Mouse (Mus musculus): Measurements from ENCODE around the gene Ccdc47. TPM values are rescaled to one million over a fixed set of nuclear protein-coding genes. Genes with fewer than 3 reads are reported as not detected.

Gene Ccdc47
- polyA plus RNA-seq, 1 experiment = not detected

GRCm38 (mm10) chr11:106175081-106175480 is 41.1 kb downstream of the Ccdc47 start:
- Histone ChIP-seq H3K4me3 (ENCODE audit: insufficient read depth, low read depth, low read length) (no peak overlapping the region), H3K27ac (ENCODE audit: insufficient read depth, low read depth, low read length) (no peak overlapping the region), H3K4me1 (ENCODE audit: control insufficient read depth, insufficient read depth, low read length) (peaks cover 8% of the 10 kb centered on the region)
- TF ChIP-seq CTCF (IDR thresholded peaks at IDR 0.05; ENCODE audit: insufficient read depth, low read depth, low read length) (no peak), POLR2A (IDR thresholded peaks at IDR 0.05; ENCODE audit: insufficient read depth, low read depth, low read length) (no peak)
- 66% methylated on average over 3 of the region's 3 CpGs for WGBS

- Histone ChIP-seq H3K4me3 (ENCODE audit: insufficient read depth, low read depth, low read length) (no peak overlapping the region), H3K4me1 (ENCODE audit: control insufficient read depth, insufficient read depth, low read length) (peaks cover 3% of the 10 kb centered on the region), H3K27ac (ENCODE audit: insufficient read depth, low read depth, low read length) (no peak overlapping the region)
- WGBS = 83% methylated on average over 5 of the region's 5 CpGs
- TF ChIP-seq POLR2A (IDR thresholded peaks at IDR 0.05; ENCODE audit: insufficient read depth, low read depth, low read length) = no peak
- no peak for TF ChIP-seq CTCF (IDR thresholded peaks at IDR 0.05; ENCODE audit: insufficient read depth, low read depth, low read length)
Observed at GRCm38 (mm10) chr11:106174372-106174771, 41.8 kb downstream of the Ccdc47 start.

GRCm38 (mm10) chr11:106173228-106173627 is 42.9 kb downstream of the Ccdc47 start:
- no peak overlapping the region for H3K27ac ChIP-seq (ENCODE audit: insufficient read depth, low read depth, low read length)
- no peaks in the 10 kb centered on the region for H3K4me1 ChIP-seq (ENCODE audit: control insufficient read depth, insufficient read depth, low read length)
- no peak overlapping the region for H3K4me3 ChIP-seq (ENCODE audit: insufficient read depth, low read depth, low read length)
- TF ChIP-seq POLR2A (IDR thresholded peaks at IDR 0.05; ENCODE audit: insufficient read depth, low read depth, low read length) (no peak), CTCF (IDR thresholded peaks at IDR 0.05; ENCODE audit: insufficient read depth, low read depth, low read length) (no peak)
- 93% methylated on average over 2 of the region's 2 CpGs for WGBS

- H3K4me3 ChIP-seq (ENCODE audit: insufficient read depth, low read depth, low read length) = no peak overlapping the region
- 75% methylated on average over 7 of the region's 7 CpGs for WGBS
- no peak overlapping the region for H3K27ac ChIP-seq (ENCODE audit: insufficient read depth, low read depth, low read length)
- no peaks in the 10 kb centered on the region for H3K4me1 ChIP-seq (ENCODE audit: control insufficient read depth, insufficient read depth, low read length)
- TF ChIP-seq CTCF (IDR thresholded peaks at IDR 0.05; ENCODE audit: insufficient read depth, low read depth, low read length) (no peak), POLR2A (IDR thresholded peaks at IDR 0.05; ENCODE audit: insufficient read depth, low read depth, low read length) (no peak)
Observed at GRCm38 (mm10) chr11:106170807-106171206, 45.3 kb downstream of the Ccdc47 start.

- 65% methylated on average over 5 of the region's 5 CpGs for WGBS
- TF ChIP-seq POLR2A (IDR thresholded peaks at IDR 0.05; ENCODE audit: insufficient read depth, low read depth, low read length) (no peak), CTCF (IDR thresholded peaks at IDR 0.05; ENCODE audit: insufficient read depth, low read depth, low read length) (no peak)
- H3K27ac ChIP-seq (ENCODE audit: insufficient read depth, low read depth, low read length) = no peak overlapping the region
- H3K4me3 ChIP-seq (ENCODE audit: insufficient read depth, low read depth, low read length) = no peak overlapping the region
- H3K4me1 ChIP-seq (ENCODE audit: control insufficient read depth, insufficient read depth, low read length) = peaks cover 15% of the 10 kb centered on the region
Observed at GRCm38 (mm10) chr11:106167435-106167834, 48.7 kb downstream of the Ccdc47 start.

- Histone ChIP-seq H3K4me3 (ENCODE audit: insufficient read depth, low read depth, low read length) (no peak overlapping the region), H3K4me1 (ENCODE audit: control insufficient read depth, insufficient read depth, low read length) (peaks cover 34% of the 10 kb centered on the region), H3K27ac (ENCODE audit: insufficient read depth, low read depth, low read length) (no peak overlapping the region)
- no peak for TF ChIP-seq POLR2A (IDR thresholded peaks at IDR 0.05; ENCODE audit: insufficient read depth, low read depth, low read length)
- TF ChIP-seq CTCF (IDR thresholded peaks at IDR 0.05; ENCODE audit: insufficient read depth, low read depth, low read length) = no peak
- WGBS = 93% methylated on average over 16 of the region's 16 CpGs
Observed at GRCm38 (mm10) chr11:106164601-106165180, 51.5 kb downstream of the Ccdc47 start.

- no peak overlapping the region for H3K4me3 ChIP-seq (ENCODE audit: insufficient read depth, low read depth, low read length)
- peaks cover 34% of the 10 kb centered on the region for H3K4me1 ChIP-seq (ENCODE audit: control insufficient read depth, insufficient read depth, low read length)
- 89% methylated on average over 4 of the region's 4 CpGs for WGBS
- TF ChIP-seq CTCF (IDR thresholded peaks at IDR 0.05; ENCODE audit: insufficient read depth, low read depth, low read length) (no peak), POLR2A (IDR thresholded peaks at IDR 0.05; ENCODE audit: insufficient read depth, low read depth, low read length) (no peak)
- peak overlapping the region; percentile 22; the same call in 1 of the 2 replicates for H3K27ac ChIP-seq (ENCODE audit: insufficient read depth, low read depth, low read length)
Observed at GRCm38 (mm10) chr11:106163546-106163945, 52.6 kb downstream of the Ccdc47 start.

- H3K27ac ChIP-seq (ENCODE audit: insufficient read depth, low read depth, low read length) = peak overlapping the region; percentile 96
- TF ChIP-seq POLR2A (IDR thresholded peaks at IDR 0.05; ENCODE audit: insufficient read depth, low read depth, low read length) (no peak), CTCF (IDR thresholded peaks at IDR 0.05; ENCODE audit: insufficient read depth, low read depth, low read length) (no peak)
- WGBS = 93% methylated on average over 2 of the region's 2 CpGs
Observed at GRCm38 (mm10) chr11:106162237-106162636, 53.9 kb downstream of the Ccdc47 start.

GRCm38 (mm10) chr11:106160841-106161721 is 55.1 kb downstream of the Ccdc47 start, which contains the start of the genes Gm10840 and Limd2:
TSS of gene Gm10840 (plus strand) at chr11:106160850.
TSS of gene Limd2 (minus strand) at chr11:106160860.
- 14% methylated on average over 22 of the region's 22 CpGs for WGBS
- H3K27ac ChIP-seq (ENCODE audit: insufficient read depth, low read depth, low read length) = peak within 1 kb of the TSS; percentile 96
- H3K4me1 ChIP-seq (ENCODE audit: control insufficient read depth, insufficient read depth, low read length) = peaks cover 53% of the 10 kb centered on the region
- peak within 1 kb of the TSS; percentile 46 for H3K4me3 ChIP-seq (ENCODE audit: insufficient read depth, low read depth, low read length)
- TF ChIP-seq CTCF (IDR thresholded peaks at IDR 0.05; ENCODE audit: insufficient read depth, low read depth, low read length) = no peak
- TF ChIP-seq POLR2A (IDR thresholded peaks at IDR 0.05; ENCODE audit: insufficient read depth, low read depth, low read length) = peak; percentile 31; the same call in 1 of the 2 replicates

More at GRCm38 (mm10) chr11:106162237-106162636, 53.9 kb downstream of the Ccdc47 start:
- Histone ChIP-seq H3K4me3 (ENCODE audit: insufficient read depth, low read depth, low read length) (no peak overlapping the region), H3K4me1 (ENCODE audit: control insufficient read depth, insufficient read depth, low read length) (peaks cover 43% of the 10 kb centered on the region)

All from olfactory bulb, adult 2 months (tissue).